Mouse (Mus musculus) gastrocnemius, postnatal 25 days (tissue): Measurements from ENCODE around the gene Gm21905. TPM values are rescaled to one million over a fixed set of nuclear protein-coding genes. Genes with fewer than 3 reads are reported as not detected.

ENCODE experiments used
- total RNA-seq, 2 experiments: library from RNA; stranded (reverse); gene quantifications; 1 replicate in 1 of 2; 2 replicates in 1 of 2; pipeline ENCODE4 v1.2.3; 2021

Gm21905 gene
- total RNA-seq, 2 experiments from 2014 or later: not detected

Other genes with a start within 250 kb of the Gm21905 start
- gene Atp8a1, start 99.0 kb downstream of the Gm21905 start, total RNA-seq: 10 to 100 TPM; 39.3 to 44.9 TPM
- gene Gm5108, start 4.8 kb downstream of the Gm21905 start, total RNA-seq: not detected
- gene Grxcr1, start 85.4 kb upstream of the Gm21905 start, total RNA-seq: not detected